Mouse (Mus musculus): Measurements from ENCODE around the gene Phgdh.

The Phgdh gene

GRCm38 (mm10) chr3:98339706-98340109 is at the start of gene Phgdh:
Gene Phgdh (minus strand): TSS chr3:98339990.
- peak; percentile 92 for DNase-seq (ENCODE audit: low read depth)

- DNase-seq (ENCODE audit: low read depth) = no peak
These were observed 49.5 kb upstream of the Phgdh start for GRCm38 (mm10) chr3:98389305-98389704.

DNA sequence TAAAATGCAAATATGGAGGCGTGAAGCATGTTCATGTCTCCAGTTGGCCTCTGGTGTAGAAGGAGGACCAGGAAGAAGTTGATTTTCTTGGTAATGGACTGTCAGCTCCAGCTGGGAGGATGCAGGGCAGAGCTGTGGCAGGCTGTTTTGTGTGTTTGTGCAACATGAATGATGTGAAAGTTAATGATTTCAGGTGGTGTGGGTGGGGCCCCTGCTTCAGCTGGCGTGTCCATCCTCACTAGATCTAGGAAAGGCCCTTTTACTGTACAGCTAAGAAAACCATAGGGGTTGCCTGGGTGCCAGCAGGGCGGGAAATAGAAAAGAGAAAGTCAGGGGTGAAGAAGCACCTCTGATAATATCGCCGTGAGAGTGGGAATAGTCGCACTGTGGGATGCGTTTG is 48.0 kb upstream of the Phgdh start:
- no peak for DNase-seq (ENCODE audit: low read depth)

DNA sequence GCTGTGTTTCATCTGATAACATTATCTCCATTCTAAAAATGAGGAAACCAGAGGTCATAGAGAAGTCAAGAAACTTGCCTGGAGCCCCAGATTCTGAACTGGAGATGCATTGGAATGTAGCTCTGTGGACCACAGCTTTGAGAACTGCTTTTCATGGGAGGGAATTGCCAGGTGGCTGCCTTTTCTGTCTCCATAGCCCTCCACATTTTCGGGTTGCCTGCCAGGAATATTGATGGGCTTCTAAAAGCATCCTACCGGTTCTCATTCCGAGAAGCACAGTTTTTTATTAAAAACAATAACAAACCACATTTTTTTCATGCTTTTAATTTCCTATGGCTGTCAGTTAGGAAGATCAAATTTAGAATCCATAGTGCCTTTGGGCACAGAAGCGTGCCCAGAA is 47.3 kb upstream of the Phgdh start:
- no peak for DNase-seq (ENCODE audit: low read depth)

DNA sequence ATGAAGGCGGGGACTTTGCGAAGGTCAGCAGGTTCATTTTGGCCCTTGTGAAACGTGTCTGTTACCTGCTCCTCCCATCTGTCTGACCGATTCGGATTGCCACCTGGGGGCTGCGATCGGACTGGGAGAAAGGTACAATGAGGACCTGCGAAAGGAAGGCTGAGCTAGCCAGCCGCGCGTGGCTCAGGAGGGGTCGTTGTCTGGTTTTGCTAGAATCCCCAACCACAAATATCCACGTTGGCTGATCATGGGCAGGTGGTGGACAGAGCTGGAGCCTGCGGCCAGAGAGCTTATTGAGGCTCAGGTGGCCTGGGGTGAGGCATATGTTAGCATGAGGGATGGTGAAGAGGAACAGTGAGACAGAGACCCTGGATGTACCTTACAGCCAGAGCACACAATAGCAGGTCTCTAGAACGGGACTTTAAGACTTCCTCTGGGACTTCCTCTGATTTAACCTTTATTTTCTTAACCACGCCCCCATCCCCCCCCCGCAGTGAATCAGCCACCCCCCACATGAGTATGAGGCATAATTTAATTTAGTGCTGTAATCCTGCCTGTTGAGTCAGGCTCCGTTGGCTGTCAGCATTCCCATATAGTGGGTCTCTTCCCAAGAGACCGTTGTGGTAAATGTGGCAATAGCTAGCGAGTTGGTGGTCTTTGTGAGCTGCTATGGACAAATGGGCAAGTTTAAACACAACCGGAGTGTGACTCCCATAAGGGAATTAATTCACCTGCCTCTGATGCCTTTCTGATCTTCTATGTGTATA is 43.4 kb upstream of the Phgdh start:
- DNase-seq (ENCODE audit: low read depth) = peak; percentile 84

- DNase-seq (ENCODE audit: low read depth) = peak; percentile 85
These were observed 42.6 kb upstream of the Phgdh start, which contains the start of gene Zfp697 for GRCm38 (mm10) chr3:98382246-98382939. Gene Zfp697 (plus strand): TSS chr3:98382461.

- peak; percentile 46 for DNase-seq (ENCODE audit: low read depth)
These were observed 42.0 kb upstream of the Phgdh start for GRCm38 (mm10) chr3:98381677-98382245.

- DNase-seq (ENCODE audit: low read depth) = peak; percentile 48
These were observed 39.4 kb upstream of the Phgdh start for GRCm38 (mm10) chr3:98379236-98379635.

DNA sequence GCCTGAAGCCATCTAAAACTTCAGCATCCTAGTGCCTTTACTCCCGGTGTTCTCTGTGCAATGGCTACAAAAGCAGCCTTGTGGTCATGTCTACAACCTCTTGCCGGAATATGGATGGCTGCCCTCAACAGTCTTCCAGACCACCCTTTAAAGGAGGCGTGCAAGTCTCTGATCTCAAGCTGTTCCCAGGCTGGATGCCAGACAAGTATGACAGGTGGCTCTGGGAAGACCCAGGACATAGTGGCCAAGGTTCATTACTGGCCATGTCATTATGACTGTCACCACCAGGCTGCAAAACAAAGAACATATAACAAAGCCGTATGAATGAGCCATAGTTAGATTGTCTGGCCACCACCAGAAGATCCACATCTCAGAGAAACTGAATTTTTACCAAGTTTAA is 38.5 kb upstream of the Phgdh start:
- DNase-seq (ENCODE audit: low read depth) = no peak

DNA sequence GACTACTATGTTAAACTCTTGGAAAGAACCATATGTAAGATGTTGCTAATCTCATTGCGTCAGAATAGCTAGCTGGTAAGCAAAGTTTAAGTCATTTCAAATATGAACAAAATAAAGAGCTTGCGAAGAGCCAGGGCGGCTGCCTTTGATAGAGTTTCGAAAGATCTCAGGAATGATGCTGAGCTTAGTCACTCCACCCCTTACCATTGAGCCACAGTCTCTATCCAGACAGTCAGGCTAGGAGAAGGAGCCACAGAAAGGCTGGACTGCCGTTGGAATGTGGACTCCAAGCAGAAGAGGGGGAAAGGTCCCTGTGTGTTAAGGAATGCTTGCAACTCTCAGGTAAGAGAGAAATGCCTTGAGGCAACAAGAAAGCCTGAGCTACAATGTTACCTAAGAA is 35.2 kb upstream of the Phgdh start:
- peak; percentile 82 for DNase-seq (ENCODE audit: low read depth)

- DNase-seq (ENCODE audit: low read depth) = peak; percentile 34
These were observed 34.4 kb upstream of the Phgdh start for GRCm38 (mm10) chr3:98374062-98374719.

DNA sequence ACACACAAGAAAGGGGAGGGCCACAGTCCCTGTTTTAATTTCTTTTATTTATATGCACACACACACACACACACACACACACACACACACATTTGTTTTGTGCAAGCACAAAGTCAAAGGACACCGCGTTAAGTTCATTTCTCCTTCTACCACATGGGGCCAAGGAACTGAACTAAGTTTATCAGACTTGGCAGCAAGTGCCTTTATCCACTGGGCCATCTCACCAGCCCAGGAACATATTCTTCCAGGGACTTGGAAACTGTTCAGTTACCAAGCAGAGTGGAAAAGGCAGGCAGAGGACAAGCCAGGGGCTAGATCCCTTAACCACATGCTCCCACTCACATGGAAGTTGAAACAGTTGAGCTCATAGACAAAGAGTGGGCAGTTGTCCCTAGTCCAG is 29.0 kb upstream of the Phgdh start:
- DNase-seq (ENCODE audit: low read depth) = no peak

DNA sequence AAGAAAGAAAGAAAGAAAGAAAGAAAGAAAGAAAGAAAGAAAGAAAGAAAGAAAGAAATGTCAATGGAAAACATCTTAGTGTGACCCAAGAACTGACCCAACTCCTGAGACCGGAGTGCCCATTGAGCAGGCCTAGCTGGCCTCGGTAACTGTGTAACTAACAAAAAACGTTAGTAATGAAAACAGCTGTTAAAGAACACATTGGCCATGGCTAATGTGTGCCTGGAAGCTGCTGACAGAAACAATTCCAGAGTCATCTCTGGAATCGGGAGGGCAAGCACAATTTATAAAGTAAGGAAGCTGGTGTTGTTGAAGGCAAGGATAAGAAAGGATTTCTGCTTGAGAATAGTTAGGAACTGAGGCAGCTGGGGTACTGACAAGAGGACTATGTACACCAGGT is 28.5 kb upstream of the Phgdh start:
- DNase-seq (ENCODE audit: low read depth) = no peak

DNA sequence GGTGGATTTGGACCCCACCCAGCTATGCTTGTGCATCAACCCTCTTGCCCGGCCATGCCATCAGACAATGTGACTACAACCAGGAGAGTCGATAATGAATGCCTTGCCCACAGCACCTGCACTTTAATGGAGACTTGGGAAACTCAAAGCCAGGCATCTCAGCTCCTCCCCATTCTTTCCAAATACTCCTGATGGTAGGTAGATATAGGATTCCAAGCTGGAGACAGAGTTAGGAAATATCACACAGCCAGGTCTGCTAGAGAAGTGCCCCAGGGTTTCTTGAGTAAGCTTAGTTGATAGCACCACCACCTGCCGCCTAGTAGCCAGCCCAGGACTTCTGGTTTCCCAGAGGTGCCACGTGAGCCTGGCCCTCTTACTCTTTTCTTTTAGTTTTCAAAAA is 27.0 kb upstream of the Phgdh start:
- DNase-seq (ENCODE audit: low read depth) = no peak

GRCm38 (mm10) chr3:98366086-98366485 is 26.3 kb upstream of the Phgdh start:
- DNase-seq (ENCODE audit: low read depth) = no peak

DNA sequence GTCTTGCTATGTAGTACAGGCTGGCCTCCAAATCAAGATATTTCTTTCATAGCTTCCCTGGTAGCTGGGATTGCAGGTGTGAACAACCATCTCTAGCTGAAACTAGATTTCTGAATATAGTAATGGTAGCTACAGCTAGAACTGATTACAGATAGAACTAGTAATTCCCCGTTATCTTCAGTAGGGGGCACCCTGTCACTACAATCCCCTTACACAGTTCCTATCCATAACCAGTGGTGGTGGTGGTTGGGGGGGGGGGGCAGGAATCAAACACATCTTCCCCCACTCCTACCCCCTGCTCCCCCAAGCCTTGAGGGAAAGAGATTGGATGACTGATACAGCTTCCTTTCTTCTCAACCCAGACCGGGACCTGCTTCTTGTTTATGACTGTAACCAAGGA is 23.0 kb upstream of the Phgdh start:
- peak; percentile 76 for DNase-seq (ENCODE audit: low read depth)

GRCm38 (mm10) chr3:98356632-98357370 is 17.0 kb upstream of the Phgdh start:
- DNase-seq (ENCODE audit: low read depth) = no peak

DNA sequence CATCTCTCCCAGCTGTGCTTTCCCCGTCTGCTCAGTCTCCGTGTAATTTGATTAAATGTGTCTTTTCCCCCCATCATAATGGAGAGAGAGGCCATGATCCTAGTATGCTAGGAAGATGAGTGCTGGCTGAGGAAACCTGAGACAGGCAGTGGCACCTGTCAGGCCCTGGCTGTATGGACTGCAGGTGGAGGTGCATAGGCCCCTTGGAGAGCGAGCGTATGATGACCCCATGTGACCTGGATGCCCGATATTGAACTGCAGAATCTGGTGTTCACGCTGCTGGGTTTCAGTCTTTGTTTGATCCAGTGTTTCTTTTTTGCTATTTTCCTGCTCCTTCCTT is 16.2 kb upstream of the Phgdh start:
- DNase-seq (ENCODE audit: low read depth) = no peak

GRCm38 (mm10) chr3:98355344-98356025 is 15.7 kb upstream of the Phgdh start:
- DNase-seq (ENCODE audit: low read depth) = peak; percentile 51

DNA sequence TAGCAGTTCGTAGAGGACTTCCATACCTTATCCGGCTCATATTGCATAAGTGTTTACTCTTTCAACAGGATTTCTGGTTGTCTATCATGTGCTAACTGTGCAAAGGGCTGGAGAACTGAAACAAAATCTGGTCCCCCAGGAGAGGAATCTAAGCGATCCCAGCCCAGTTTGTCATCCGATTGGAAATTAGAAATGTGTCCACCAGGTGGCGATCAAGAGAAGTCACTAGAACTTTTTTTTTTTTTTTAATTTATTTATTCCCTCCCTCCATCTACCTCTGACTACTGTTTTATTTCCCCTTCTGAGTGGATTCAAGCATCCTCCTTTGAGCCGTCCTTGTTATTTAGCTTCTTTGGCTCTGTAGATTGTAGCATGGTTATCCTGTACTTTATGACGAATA is 14.1 kb upstream of the Phgdh start:
- peak; percentile 87 for DNase-seq (ENCODE audit: low read depth)

DNA sequence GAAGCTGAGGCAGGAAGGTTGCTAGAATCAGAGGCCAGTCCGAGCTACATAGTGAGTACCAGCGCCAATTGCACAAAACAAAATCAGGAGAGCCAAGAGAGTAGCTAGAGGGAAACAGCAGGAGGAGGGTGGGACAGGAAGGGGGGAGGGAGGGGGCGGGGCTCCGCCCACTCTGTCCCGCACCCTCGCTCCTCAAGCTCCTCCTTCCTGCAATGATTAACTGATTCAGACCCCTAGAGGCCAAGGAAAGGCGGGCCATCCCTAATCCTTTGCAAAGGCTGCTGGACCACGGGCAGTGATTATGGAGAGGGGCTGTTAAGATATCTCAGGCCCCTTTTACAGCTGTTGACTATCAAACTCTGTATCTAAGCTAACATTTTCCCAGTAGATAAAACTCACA is 8.9 kb upstream of the Phgdh start:
- DNase-seq (ENCODE audit: low read depth) = no peak

DNA sequence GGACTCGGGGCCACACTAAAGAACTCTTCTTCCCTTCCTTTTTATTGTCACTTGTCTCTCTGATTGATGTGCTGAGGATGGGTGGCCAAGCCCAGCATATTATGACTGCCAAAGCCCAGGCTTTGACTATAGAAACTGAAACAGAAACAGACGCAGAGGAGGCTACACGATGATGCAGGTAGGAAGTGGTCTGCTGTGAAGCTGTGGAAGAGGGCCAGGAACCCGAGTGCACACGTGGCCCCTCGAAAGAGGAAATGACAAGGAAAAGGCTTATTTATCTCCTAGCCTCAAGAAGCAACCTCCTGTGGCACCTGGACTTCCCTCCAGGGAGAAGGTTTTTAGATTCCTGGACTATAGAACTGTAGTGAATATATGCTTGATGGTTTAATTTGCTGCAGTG is 8.3 kb upstream of the Phgdh start:
- no peak for DNase-seq (ENCODE audit: low read depth)
